Mouse (Mus musculus) liver, embryonic 14.5 days (tissue): ENCODE results near the gene Satb1. TPM values are rescaled to one million over a fixed set of nuclear protein-coding genes. Genes with fewer than 3 reads are reported as not detected.

ENCODE experiments used
- ATAC-seq: fragments of 200-750 bp; cut with Nextera tagmentation; 2 replicates; pipeline ENCODE4 v1.8.0; 2017; ENCODE audit warnings: moderate number of reproducible peaks, mild to moderate bottlenecking, moderate library complexity; ENCODE audit not compliant: insufficient read depth
- DNase-seq, 3 experiments: peaks; one replicate each; pipeline ENCODE4 v3.0.0-alpha.2; 2012 to 2013; ENCODE audit warnings: low read depth in 3 of 3, low spot score in 3 of 3
- H3K27ac ChIP-seq: fragments of 300-500 bp; sonication (generic); 2 replicates; pipeline ENCODE4 v1.5.1; 2014; ENCODE audit warnings: moderate library complexity, mild to moderate bottlenecking, control low read depth, inconsistent platforms
- H3K27me3 ChIP-seq: fragments of 300-500 bp; sonication (generic); 2 replicates; pipeline ENCODE4 v1.6.1; 2014; ENCODE audit warnings: mild to moderate bottlenecking, low read length, moderate library complexity; ENCODE audit not compliant: control insufficient read depth, insufficient read depth
- H3K36me3 ChIP-seq: fragments of 300-500 bp; sonication (generic); replicated peaks from 2 replicates; pipeline ENCODE4 v1.6.1; 2014; ENCODE audit warnings: low read depth; ENCODE audit not compliant: control insufficient read depth, insufficient read depth
- H3K4me1 ChIP-seq, 2 experiments: fragments of 200-500 bp in 1 of 2; fragments of 300-500 bp in 1 of 2; sonication (generic) in 1 of 2; replicated peaks; 2 replicates each; pipeline ENCODE4 v1.6.1; 2012 to 2014; ENCODE audit warnings: antibody characterized with exemption in 1 of 2, inconsistent platforms in 1 of 2, low read length in 1 of 2; ENCODE audit not compliant: control insufficient read depth in 2 of 2, insufficient read depth in 2 of 2
- H3K4me2 ChIP-seq: fragments of 300-500 bp; sonication (generic); 2 replicates; pipeline ENCODE4 v1.6.1; 2014; ENCODE audit warnings: low read depth, mild to moderate bottlenecking, control low read depth, moderate library complexity
- H3K4me3 ChIP-seq, 2 experiments: fragments of 200-500 bp in 1 of 2; fragments of 300-500 bp in 1 of 2; sonication (generic) in 1 of 2; 2 replicates each; pipeline ENCODE4 v1.5.1; 2012 to 2014; ENCODE audit warnings: low read depth in 2 of 2, low read length in 2 of 2, mild to moderate bottlenecking in 2 of 2, control low read depth in 1 of 2, inconsistent platforms in 1 of 2, moderate library complexity in 1 of 2; ENCODE audit not compliant: insufficient read depth in 1 of 2
- H3K9ac ChIP-seq: fragments of 300-500 bp; sonication (generic); replicated peaks from 2 replicates; pipeline ENCODE4 v1.6.1; 2014; ENCODE audit warnings: mild to moderate bottlenecking, control low read depth, moderate library complexity
- H3K9me3 ChIP-seq: fragments of 300-500 bp; sonication (generic); 2 replicates; pipeline ENCODE4 v1.6.1; 2016; ENCODE audit warnings: low read length, mixed read lengths; ENCODE audit not compliant: control insufficient read depth
- CTCF ChIP-seq: IDR thresholded peaks from 2 replicates; pipeline ENCODE4 v1.5.1; 2016; ENCODE audit warnings: antibody characterized with exemption, low read depth, control low read depth
- EP300 ChIP-seq: IDR thresholded peaks from 2 replicates; pipeline ENCODE4 v1.6.1; 2016; ENCODE audit warnings: antibody characterized with exemption, low read depth
- WGBS: fragments of 180-500 bp; shearing (Covaris S2); extraction: QIAGEN DNeasy Blood & Tissue Kit; methylation state at CpG from one replicate; pipeline ENCODE4 v1.1.7; 2014; ENCODE audit not compliant: insufficient replicate concordance; 5-methylcytosine and 5-hydroxymethylcytosine counted together
- polyA plus RNA-seq, 2 experiments: library from polyadenylated mRNA; depleted of rRNA in 1 of 2; stranded (reverse) in 1 of 2; unstranded in 1 of 2; fragments of >200 nt; fragmentation: Nextera tagmentation in 1 of 2; extraction: Ambion mirVana in 1 of 2; gene quantifications; 2 replicates each; pipeline versions ENCODE4 v1.2.1 to v1.2.3; 2012 to 2014

Satb1 gene
- polyA plus RNA-seq, 2 experiments, result 0.74 to 0.96 TPM

DNA sequence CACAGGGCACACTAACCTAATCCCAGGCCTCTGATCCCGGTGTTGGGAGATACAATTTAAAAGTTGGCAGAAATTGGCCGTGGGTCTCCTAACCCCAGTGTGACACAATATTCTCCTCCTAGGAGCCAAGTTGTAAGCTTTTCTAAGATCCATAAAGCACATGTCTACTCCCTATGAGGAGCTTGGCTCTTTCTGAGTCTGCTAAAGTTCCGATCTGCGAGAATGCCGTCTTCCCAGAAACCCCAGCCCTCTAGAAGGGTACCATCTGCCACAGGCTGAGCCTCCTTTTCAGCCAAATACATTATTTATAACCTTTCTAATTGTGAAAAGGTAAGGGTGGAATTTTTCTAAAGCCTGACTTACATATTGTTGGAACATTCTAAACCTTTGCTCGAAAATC, 43.3 kb downstream of the Satb1 start:
- DNase-seq (no peak), ATAC-seq (no peak)
- TF ChIP-seq EP300 (no peak), CTCF (no peak)
- no peaks in the 10 kb centered on the region for H3K27me3 ChIP-seq
- no peak overlapping the region for H3K4me3 ChIP-seq
- H3K27ac ChIP-seq, result no peak overlapping the region
- H3K9ac ChIP-seq, result no peak overlapping the region
- no peaks in the 10 kb centered on the region for H3K4me1 ChIP-seq
- H3K9me3 ChIP-seq, result no peaks in the 10 kb centered on the region
- 71% methylated on average over 6 of the region's 6 CpGs for WGBS
- no peak overlapping the region for H3K4me2 ChIP-seq
- H3K36me3 ChIP-seq, result no peaks in the 10 kb centered on the region

DNA sequence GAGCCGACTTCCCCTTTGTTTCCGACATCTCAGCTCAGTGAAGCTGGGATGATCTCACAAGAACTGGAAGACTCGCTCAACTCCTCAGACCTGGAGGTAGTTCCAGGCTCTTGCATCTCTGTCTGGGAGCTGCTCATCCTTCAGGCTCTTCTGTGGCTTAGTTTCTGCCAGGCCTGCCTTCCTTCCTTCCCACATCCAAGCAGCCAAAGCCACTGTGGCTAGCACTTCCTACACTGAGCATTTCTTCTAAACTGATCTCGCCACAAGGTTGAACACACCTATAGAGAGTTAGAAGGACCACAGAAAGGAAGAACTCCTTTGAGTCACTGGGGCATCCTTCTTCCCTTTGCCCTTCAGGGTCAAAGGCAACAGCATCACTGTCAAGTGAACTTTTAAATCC, 44.0 kb downstream of the Satb1 start:
- H3K4me2 ChIP-seq, result no peak overlapping the region
- WGBS, result 64% methylated on average over 4 of the region's 4 CpGs
- ATAC-seq (no peak), DNase-seq (no peak)
- H3K4me3 ChIP-seq, result no peak overlapping the region
- H3K36me3 ChIP-seq, result no peaks in the 10 kb centered on the region
- H3K27ac ChIP-seq, result no peak overlapping the region
- no peaks in the 10 kb centered on the region for H3K4me1 ChIP-seq
- H3K9me3 ChIP-seq, result no peaks in the 10 kb centered on the region
- no peaks in the 10 kb centered on the region for H3K27me3 ChIP-seq
- H3K9ac ChIP-seq, result no peak overlapping the region
- TF ChIP-seq CTCF, result no peak

DNA sequence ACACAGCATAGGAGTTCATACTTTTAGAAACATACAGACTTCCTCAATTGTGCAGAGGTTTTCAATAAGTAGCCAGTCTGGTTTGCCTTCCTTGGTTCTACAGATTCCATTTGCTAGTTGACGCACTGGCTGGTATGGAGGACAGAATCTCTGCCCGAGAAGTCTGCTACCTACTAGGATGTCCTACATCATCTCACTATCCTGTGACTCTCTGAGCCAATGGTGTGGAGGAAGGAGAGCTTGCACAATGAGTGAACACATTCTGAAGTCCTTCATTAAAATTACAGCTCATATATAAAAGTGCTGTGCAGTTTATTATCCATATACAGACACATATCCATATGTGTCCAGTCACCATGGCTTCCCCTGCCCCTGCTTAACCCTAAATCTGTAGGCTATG, 45.1 kb downstream of the Satb1 start:
- no peak overlapping the region for H3K4me2 ChIP-seq
- H3K9me3 ChIP-seq, result no peaks in the 10 kb centered on the region
- H3K27me3 ChIP-seq, result no peaks in the 10 kb centered on the region
- WGBS, result 71% methylated on average over 2 of the region's 2 CpGs
- no peaks in the 10 kb centered on the region for H3K4me1 ChIP-seq
- H3K36me3 ChIP-seq, result no peaks in the 10 kb centered on the region
- H3K4me3 ChIP-seq, result no peak overlapping the region
- H3K9ac ChIP-seq, result no peak overlapping the region
- H3K27ac ChIP-seq, result no peak overlapping the region
- no peak for DNase-seq
- no peak for TF ChIP-seq EP300
- no peak for TF ChIP-seq CTCF
- ATAC-seq, result no peak

DNA sequence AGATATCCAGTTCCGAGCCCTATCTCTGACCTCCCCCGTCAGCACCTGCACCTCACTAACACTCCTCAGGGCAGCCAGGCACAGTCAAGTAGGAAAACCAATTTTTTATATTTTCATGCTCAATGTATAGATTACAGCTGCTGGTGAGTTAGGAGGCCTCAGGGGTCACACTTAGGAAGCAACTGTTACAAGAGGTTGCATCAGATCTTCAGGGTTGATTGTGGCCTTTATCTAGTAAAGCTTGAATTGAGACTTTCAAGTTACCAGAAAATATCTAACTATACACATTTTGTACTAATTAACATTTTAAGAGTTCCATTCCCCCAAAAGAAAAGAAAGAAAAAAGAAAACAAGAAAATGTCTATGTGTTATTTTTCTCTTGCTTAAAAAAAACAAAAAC, 47.0 kb downstream of the Satb1 start:
- no peak for ATAC-seq
- H3K4me2 ChIP-seq, result no peak overlapping the region

DNA sequence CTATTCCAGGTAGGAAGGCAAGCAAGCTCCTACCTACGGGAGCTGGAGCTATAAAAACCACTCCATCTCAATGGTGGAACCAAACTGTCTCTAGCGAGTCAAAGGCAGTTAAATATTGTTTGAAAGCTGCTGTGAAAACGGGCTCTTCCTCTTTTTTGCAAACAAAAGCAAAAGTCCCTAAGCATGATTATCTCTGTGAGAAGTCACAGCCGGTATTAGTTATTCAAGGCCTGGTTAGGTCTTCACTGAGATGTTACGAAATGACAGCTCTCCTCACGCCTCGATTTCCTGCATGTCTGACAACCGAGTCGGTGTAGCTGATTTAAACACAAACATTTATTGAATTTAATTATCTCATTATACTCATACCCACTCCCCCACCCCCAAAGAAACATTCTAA, 48.2 kb downstream of the Satb1 start:
- DNase-seq (no peak), ATAC-seq (no peak)
- H3K27me3 ChIP-seq, result no peaks in the 10 kb centered on the region
- no peak overlapping the region for H3K4me2 ChIP-seq
- no peaks in the 10 kb centered on the region for H3K36me3 ChIP-seq
- 27% methylated on average over 9 of the region's 9 CpGs for WGBS
- H3K27ac ChIP-seq, result no peak overlapping the region
- no peaks in the 10 kb centered on the region for H3K4me1 ChIP-seq
- TF ChIP-seq EP300, result no peak
- TF ChIP-seq CTCF, result no peak
- no peak overlapping the region for H3K9ac ChIP-seq
- H3K4me3 ChIP-seq, result no peak overlapping the region
- H3K9me3 ChIP-seq, result no peaks in the 10 kb centered on the region

More for the DNA sequence above, 47.0 kb downstream of the Satb1 start:
- H3K27ac ChIP-seq, result no peak overlapping the region
- DNase-seq, result no peak
- TF ChIP-seq CTCF (no peak), EP300 (no peak)
- no peak overlapping the region for H3K4me3 ChIP-seq
- no peaks in the 10 kb centered on the region for H3K4me1 ChIP-seq
- H3K9ac ChIP-seq, result no peak overlapping the region
- 79% methylated on average over 2 of the region's 2 CpGs for WGBS
- no peaks in the 10 kb centered on the region for H3K36me3 ChIP-seq
- no peaks in the 10 kb centered on the region for H3K9me3 ChIP-seq
- no peaks in the 10 kb centered on the region for H3K27me3 ChIP-seq
